Comparison of ENCODE assay signal across 11 mouse cellular contexts in the genomic region with DNA sequence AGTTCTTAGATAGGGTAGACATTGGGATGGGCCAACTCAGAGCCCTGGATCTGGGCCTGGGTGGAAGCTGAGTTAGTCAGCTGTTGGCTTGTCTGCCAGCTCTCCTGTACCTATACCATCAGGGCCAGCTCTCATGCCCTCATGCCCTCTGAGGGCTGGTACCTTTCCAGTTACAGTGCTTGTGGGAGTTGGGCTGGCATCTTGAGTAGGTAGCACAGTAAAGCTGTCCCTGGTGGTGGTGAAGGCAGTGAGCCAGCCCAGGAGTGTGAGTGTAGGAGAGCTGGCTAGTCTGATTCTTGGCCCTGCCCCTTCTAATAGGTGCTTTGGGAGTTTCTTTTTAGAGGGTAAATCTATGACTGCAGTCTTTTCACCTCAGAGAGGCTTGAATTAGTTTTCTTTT. TPM values are rescaled to one million over a fixed set of nuclear protein-coding genes. Genes with fewer than 3 reads are reported as not detected.
DNase-seq lines count a peak whose midpoint lies in the region; ATAC-seq lines count a peak whose summit lies in the region.
"Had no signal": no experiment of that assay in that cellular context is flagged by ENCODE, and none has a peak within 500 bp of the region (broad histone marks: within the 10 kb centered on the region; RNA-seq: fewer than 3 reads in every experiment).

No protein-coding gene starts in this region.

- no peaks in the 10 kb centered on the region for H3K36me3 ChIP-seq in hindbrain, embryonic 16.5 days (ENCODE audit: control insufficient read depth, insufficient read depth, low read length)
- peaks cover 6% of the 10 kb centered on the region; the same call in 1 of the 2 replicates for H3K36me3 ChIP-seq in hindbrain, embryonic 13.5 days
- 0 out of 2 replicates have a peak, but pooled peaks cover 3% of the 10 kb centered on the region for H3K36me3 ChIP-seq in neural tube, embryonic 15.5 days

- no peaks in the 10 kb centered on the region for H3K27me3 ChIP-seq in hindbrain, embryonic 16.5 days (replicated peaks; ENCODE audit: control insufficient read depth, insufficient read depth, low read length)
- H3K27me3 ChIP-seq in hindbrain, embryonic 13.5 days = no peaks in the 10 kb centered on the region
- H3K27me3 ChIP-seq in neural tube, embryonic 15.5 days (replicated peaks) = no peaks in the 10 kb centered on the region

- peak; percentile 11 for DNase-seq in adrenal gland, adult 2 months
- DNase-seq in adrenal gland, adult 18-20 months (ENCODE audit: low spot score in 2 of 2) = no peak
- DNase-seq in neural tube, embryonic 10.5 days (ENCODE audit: extremely low spot score, low spot score) = no peak
- DNase-seq in embryo, embryonic 11 days = no peak
- DNase-seq: thymus, adult 18-20 months had no signal

- H3K4me2 ChIP-seq in hindbrain, embryonic 16.5 days (ENCODE audit: low read length) = no peak overlapping the region
- H3K4me2 ChIP-seq in hindbrain, embryonic 13.5 days = no peak overlapping the region
- no peak overlapping the region for H3K4me2 ChIP-seq in neural tube, embryonic 15.5 days
- H3K4me2 ChIP-seq: heart, embryonic 11.5 days had no signal

- H3K4me1 ChIP-seq in hindbrain, embryonic 16.5 days (ENCODE audit: control insufficient read depth, insufficient read depth, low read depth, low read length) = no peaks in the 10 kb centered on the region
- H3K4me1 ChIP-seq in hindbrain, embryonic 13.5 days (replicated peaks) = no peaks in the 10 kb centered on the region
- H3K4me1 ChIP-seq in neural tube, embryonic 15.5 days = peaks cover 17% of the 10 kb centered on the region

- no peak overlapping the region for H3K9ac ChIP-seq in hindbrain, embryonic 16.5 days (ENCODE audit: low read depth, low read length)
- no peak overlapping the region for H3K9ac ChIP-seq in hindbrain, embryonic 13.5 days
- H3K9ac ChIP-seq in neural tube, embryonic 15.5 days (replicated peaks) = no peak overlapping the region

- H3K9me3 ChIP-seq in hindbrain, embryonic 16.5 days (ENCODE audit: control insufficient read depth, low read length) = no peaks in the 10 kb centered on the region
- H3K9me3 ChIP-seq in hindbrain, embryonic 13.5 days = peaks cover 3% of the 10 kb centered on the region; the same call in 1 of the 2 replicates
- H3K9me3 ChIP-seq in neural tube, embryonic 15.5 days (replicated peaks) = no peaks in the 10 kb centered on the region

- no peak overlapping the region for H3K4me3 ChIP-seq in hindbrain, embryonic 16.5 days (ENCODE audit: low read length)
- H3K4me3 ChIP-seq in hindbrain, embryonic 13.5 days = no peak overlapping the region
- no peak overlapping the region for H3K4me3 ChIP-seq in neural tube, embryonic 15.5 days (replicated peaks)

- H3K27ac ChIP-seq in hindbrain, embryonic 16.5 days (ENCODE audit: low read depth, low read length) = peak overlapping the region; percentile 17
- H3K27ac ChIP-seq in hindbrain, embryonic 13.5 days = no peak overlapping the region
- H3K27ac ChIP-seq in neural tube, embryonic 15.5 days (replicated peaks) = peak overlapping the region; percentile 24
- H3K27ac ChIP-seq: macrophage had no signal

- ATAC-seq in hindbrain, embryonic 16.5 days = peak; percentile 27; the same call in 1 of the 2 replicates
- ATAC-seq in hindbrain, embryonic 13.5 days (ENCODE audit: low FRiP score) = no peak
- ATAC-seq in neural tube, embryonic 15.5 days (ENCODE audit: low FRiP score) = peak; percentile 17; the same call in 1 of the 2 replicates
- ATAC-seq in frontal cortex, adult (ENCODE audit: low TSS enrichment) = no peak

RNA-seq across cellular contexts. Expression of a gene that starts 56.3 kb away (rescaled TPM):
- 10 to 100 TPM; 52.4 to 81.2 TPM for total RNA-seq in adrenal gland, adult 2 months (2021)
- polyA plus RNA-seq in adrenal gland, adult 2 months (2012; rRNA removed) = 104 and 123 TPM in 2 replicates
- total RNA-seq in adrenal gland, adult 18-20 months (2021) = 10 to 100 TPM; 48.1 to 48.4 TPM
- 102 and 103 TPM in 2 replicates for polyA plus RNA-seq in hindbrain, embryonic 16.5 days (2015; fragmentation: Nextera tagmentation; extraction: Ambion mirVana)
- 93.8 and 105 TPM in 2 replicates for polyA plus RNA-seq in hindbrain, embryonic 13.5 days (2015; fragmentation: Nextera tagmentation; extraction: Ambion mirVana)
- 108 and 119 TPM in 2 replicates for polyA plus RNA-seq in neural tube, embryonic 15.5 days (2015; fragmentation: Nextera tagmentation; extraction: Ambion mirVana)

Comparison
In these comparisons a context has a peak if more than half of its experiments do, and no peak if none do; other contexts are left out.
1. ATAC-seq: peak in hindbrain, embryonic 16.5 days (single experiment) and neural tube, embryonic 15.5 days (single experiment); none in hindbrain, embryonic 13.5 days (single experiment) and frontal cortex, adult (single experiment).